Mouse (Mus musculus): Measurements from ENCODE around the gene Fam71e1.

DNA sequence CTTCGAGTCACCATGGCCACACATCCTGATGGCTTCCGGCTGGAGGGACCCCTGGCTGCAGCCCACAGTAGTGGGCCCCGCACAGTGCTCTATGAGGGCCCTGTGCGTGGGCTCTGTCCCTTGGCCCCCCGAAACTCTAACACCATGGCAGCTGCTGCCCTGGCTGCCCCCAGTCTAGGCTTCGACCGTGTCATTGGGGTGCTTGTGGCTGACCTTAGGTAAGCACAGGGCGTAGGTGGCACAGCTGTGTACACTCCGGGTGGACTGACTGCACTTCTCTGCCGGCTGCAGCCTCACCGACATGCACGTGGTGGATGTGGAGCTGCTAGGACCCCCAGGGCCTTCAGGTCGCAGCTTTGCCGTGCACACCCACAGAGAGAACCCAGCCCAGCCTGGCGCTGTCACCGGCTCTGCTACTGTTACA is 29.5 kb upstream of the Fam71e1 start:
- TF ChIP-seq GATA1 (IDR thresholded peaks at IDR 0.05; ENCODE audit: borderline replicate concordance, low read length) (no peak), FLI1 (IDR thresholded peaks at IDR 0.05; ENCODE audit: low read length) (no peak)
